Mouse (Mus musculus): ENCODE results near the gene Ing1.
A peak's percentile ranks its signal among the peaks of the same experiment; 100 is the strongest.
"Not testable (repeated sequence)": the region's sequence is repeated elsewhere in the genome, so short reads cannot be mapped to it uniquely, and the experiment has no call there.

Ing1 gene

GRCm38 (mm10) chr8:11551497-11551896 lies 3.9 kb upstream of the Ing1 start:
- DNase-seq = not testable (repeated sequence)

GRCm38 (mm10) chr8:11552390-11552789 lies 3.0 kb upstream of the Ing1 start:
- DNase-seq = no peak

- peak; percentile 100 for DNase-seq
Measured at GRCm38 (mm10) chr8:11555720-11556591, 585 bp downstream of the Ing1 start.

- DNase-seq = peak; percentile 60
Measured at GRCm38 (mm10) chr8:11556691-11557423, 1.5 kb downstream of the Ing1 start.

GRCm38 (mm10) chr8:11557424-11557767 lies 2.0 kb downstream of the Ing1 start:
- DNase-seq = no peak

- DNase-seq = peak; percentile 97
Measured at GRCm38 (mm10) chr8:11557768-11558629, 2.6 kb downstream of the Ing1 start.

- DNase-seq = no peak
Measured at GRCm38 (mm10) chr8:11559511-11559910, 4.1 kb downstream of the Ing1 start.

GRCm38 (mm10) chr8:11560220-11560619 lies 4.8 kb downstream of the Ing1 start:
- no peak for DNase-seq

GRCm38 (mm10) chr8:11564236-11564635 lies 8.9 kb downstream of the Ing1 start:
- DNase-seq = no peak

GRCm38 (mm10) chr8:11564721-11565120 lies 9.3 kb downstream of the Ing1 start:
- DNase-seq = no peak

GRCm38 (mm10) chr8:11568193-11568592 lies 12.8 kb downstream of the Ing1 start:
- not testable (repeated sequence) for DNase-seq

GRCm38 (mm10) chr8:11569260-11570097 lies 14.1 kb downstream of the Ing1 start:
- no peak for DNase-seq

- no peak for DNase-seq
Measured at GRCm38 (mm10) chr8:11570742-11571141, 15.4 kb downstream of the Ing1 start.

GRCm38 (mm10) chr8:11571950-11572349 lies 16.6 kb downstream of the Ing1 start:
- DNase-seq = no peak

GRCm38 (mm10) chr8:11572428-11572827 lies 17.1 kb downstream of the Ing1 start:
- DNase-seq = no peak

- no peak for DNase-seq
Measured at GRCm38 (mm10) chr8:11574911-11575603, 19.7 kb downstream of the Ing1 start.

GRCm38 (mm10) chr8:11575604-11576384 lies 20.4 kb downstream of the Ing1 start:
- no peak for DNase-seq

GRCm38 (mm10) chr8:11585513-11586373 lies 30.4 kb downstream of the Ing1 start:
- no peak for DNase-seq

GRCm38 (mm10) chr8:11586374-11586745 lies 31.0 kb downstream of the Ing1 start:
- DNase-seq = no peak

- no peak for DNase-seq
Measured at GRCm38 (mm10) chr8:11591837-11592236, 36.5 kb downstream of the Ing1 start.
